Mouse (Mus musculus): Measurements from ENCODE around the gene Tnip2.
A peak's percentile ranks its signal among the peaks of the same experiment; 100 is the strongest.

Gene Tnip2

DNA sequence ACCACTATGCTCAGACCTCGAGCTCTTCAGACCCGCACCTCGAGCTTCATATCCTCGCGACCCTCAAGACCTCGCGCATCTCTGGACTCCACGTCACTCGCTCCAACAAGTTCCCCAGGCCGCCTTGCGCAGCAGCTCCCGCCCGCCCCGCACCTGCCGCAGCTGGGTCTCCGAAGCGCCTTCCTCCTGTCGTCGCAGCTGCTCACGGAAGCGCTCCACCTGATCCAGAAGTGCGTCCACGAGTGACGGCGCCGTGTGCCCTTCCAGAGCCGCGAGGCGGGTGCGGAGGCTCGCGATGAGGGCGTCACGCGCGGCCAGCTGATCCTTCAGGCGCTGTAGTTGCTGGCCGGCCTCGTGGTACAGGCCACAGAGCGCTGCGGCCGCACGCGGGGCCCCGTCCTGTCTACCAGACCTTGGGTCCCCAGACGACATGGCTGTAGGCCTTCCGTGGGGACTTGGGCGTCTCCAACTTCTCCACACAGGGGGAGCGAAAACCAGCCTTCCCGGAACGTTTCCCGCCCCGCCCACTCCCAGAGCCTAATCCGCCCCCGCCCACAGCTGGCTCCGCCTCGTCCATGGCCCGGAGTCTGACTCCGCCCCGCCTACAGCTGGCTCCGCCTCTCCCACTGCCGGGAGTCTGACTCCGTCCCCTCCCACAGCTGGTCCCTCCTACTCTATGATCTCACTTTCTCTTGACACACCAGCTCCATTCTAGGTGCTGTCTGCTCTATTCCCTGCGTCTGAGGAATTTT is at the start of gene Tnip2:
Gene Tnip2 (minus strand): TSS at position 526 of the 752 bp plus-strand sequence.
- Histone ChIP-seq H3K36me3 (ENCODE audit: control insufficient read depth, insufficient read depth, low read length, poor library complexity, severe bottlenecking) (no peaks in the 10 kb centered on the region), H3K27me3 (ENCODE audit: control insufficient read depth, insufficient read depth, low read length, poor library complexity, severe bottlenecking) (no peaks in the 10 kb centered on the region)
- DNase-seq (ENCODE audit: low read depth, low spot score) = peak; percentile 95

DNA sequence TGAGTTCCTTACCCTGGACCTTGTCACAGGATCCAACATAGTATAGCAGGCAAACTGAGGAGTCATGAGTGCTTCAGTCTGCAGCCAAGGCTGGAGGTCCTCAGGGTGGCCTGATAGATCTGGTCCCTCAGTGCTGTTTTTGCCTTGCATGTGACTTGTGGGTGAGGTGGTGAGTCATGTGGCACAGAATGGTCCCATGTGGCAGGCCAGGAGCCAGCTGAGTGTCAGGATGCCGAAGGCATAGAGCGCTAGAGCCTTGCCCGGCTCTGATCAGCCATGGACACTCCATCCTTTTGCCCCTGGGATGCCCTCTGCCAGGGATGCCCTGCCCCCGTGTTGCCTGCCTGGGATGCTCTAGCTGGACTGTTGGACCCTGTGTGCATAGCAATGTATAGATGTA is 38.0 kb upstream of the Tnip2 start:
- Histone ChIP-seq H3K27me3 (ENCODE audit: control insufficient read depth, insufficient read depth, low read length, poor library complexity, severe bottlenecking) (no peaks in the 10 kb centered on the region), H3K36me3 (ENCODE audit: control insufficient read depth, insufficient read depth, low read length, poor library complexity, severe bottlenecking) (peaks cover 17% of the 10 kb centered on the region)
- DNase-seq (ENCODE audit: low read depth, low spot score) = no peak

DNA sequence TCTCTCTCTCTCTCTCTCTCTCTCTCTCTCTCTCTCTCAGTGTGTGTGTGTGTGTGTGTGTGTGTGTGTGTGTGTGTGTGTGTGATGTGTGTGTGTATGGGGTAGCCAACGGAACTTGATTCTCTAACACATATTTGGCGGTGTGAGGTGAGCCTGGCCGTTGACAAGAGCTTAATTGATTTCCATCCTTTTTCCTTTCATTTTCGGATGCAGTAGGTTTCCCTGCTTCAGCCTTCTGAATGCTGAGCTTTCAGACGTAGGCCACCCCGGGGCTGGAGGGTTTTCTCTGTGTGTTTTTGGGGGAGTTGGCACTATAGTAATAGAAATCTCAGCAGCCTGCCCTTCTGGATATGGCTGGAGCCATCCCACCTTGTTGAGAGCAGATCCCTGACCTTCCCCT is 36.5 kb upstream of the Tnip2 start:
- no peak for DNase-seq (ENCODE audit: low read depth, low spot score)
- Histone ChIP-seq H3K36me3 (ENCODE audit: control insufficient read depth, insufficient read depth, low read length, poor library complexity, severe bottlenecking) (peaks cover 8% of the 10 kb centered on the region), H3K27me3 (ENCODE audit: control insufficient read depth, insufficient read depth, low read length, poor library complexity, severe bottlenecking) (no peaks in the 10 kb centered on the region)

DNA sequence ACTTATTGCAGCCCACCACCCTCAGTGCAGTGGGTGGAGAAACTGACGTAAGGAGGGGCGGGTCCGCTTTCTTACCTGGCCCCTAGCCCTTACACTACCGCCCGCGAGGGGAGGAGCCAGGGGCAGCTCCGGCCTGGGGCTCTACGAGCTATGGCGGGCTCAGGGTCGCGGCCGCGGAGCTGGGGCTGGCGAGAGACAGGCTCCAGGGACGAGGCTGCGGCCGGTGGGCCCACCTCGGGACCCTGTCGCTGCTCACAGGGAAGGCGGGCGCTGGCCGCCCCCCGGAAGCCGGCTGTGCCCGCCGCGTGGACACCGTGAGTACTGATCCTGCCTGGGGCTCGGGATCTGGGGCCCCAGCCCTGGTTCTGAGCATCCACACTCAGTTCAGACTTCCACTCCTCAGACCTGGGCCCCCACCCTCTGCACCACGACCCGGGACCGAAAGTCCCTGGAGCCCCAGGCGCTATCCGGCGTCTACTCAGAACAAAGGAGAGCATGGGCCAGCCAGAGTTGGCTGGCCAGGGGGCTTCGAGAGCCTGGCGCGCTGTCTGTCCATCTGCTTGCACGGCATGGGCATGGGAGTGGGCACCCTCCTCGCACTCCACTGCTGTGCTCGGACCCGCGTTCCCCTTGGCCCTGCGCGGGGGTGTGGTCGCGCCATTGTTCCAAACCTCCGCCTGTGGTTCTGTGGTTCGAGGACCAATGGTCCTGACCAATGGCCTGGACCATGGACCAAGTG is 35.9 kb upstream of the Tnip2 start:
- H3K27me3 ChIP-seq (ENCODE audit: control insufficient read depth, insufficient read depth, low read length, poor library complexity, severe bottlenecking) = no peaks in the 10 kb centered on the region
- H3K36me3 ChIP-seq (ENCODE audit: control insufficient read depth, insufficient read depth, low read length, poor library complexity, severe bottlenecking) = peaks cover 8% of the 10 kb centered on the region
- peak; percentile 17 for DNase-seq (ENCODE audit: low read depth, low spot score)

DNA sequence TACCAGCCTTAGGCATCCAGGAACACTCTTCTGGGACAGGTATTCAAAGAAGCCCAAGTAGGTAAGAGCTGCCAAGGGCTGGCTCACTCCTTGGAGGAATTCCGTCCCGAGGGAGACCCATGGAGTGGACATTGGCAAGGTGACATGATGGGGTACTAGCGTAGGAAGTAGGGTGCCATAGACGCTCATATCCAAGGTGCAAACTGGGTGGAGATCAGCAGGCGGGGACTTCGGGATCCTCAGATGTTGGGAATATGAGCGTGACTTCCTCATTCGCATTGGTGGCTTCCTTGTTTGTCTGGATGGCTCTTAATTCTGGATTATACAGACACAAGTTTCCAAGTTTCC is 35.3 kb upstream of the Tnip2 start:
- Histone ChIP-seq H3K36me3 (ENCODE audit: control insufficient read depth, insufficient read depth, low read length, poor library complexity, severe bottlenecking) (peaks cover 8% of the 10 kb centered on the region), H3K27me3 (ENCODE audit: control insufficient read depth, insufficient read depth, low read length, poor library complexity, severe bottlenecking) (no peaks in the 10 kb centered on the region)
- no peak for DNase-seq (ENCODE audit: low read depth, low spot score)

DNA sequence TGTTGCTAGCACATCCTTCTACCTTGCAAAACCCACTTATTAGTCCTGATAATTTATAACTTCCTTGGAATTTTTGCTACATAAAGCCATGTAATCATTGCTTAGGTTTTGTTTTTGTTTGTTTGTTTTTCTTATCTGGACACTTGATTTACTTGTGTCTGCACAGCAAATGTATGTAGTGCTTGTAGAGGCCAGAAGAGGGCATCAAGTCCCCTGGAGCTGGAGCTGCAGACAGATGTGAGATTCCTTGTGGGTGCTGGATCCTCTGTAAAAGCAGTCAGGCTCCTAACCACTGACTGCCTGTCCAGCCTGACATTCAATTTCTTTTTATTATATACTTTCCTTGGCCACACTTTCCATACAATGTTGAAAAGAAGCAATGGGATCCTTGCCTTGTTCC is 33.6 kb upstream of the Tnip2 start:
- Histone ChIP-seq H3K27me3 (ENCODE audit: control insufficient read depth, insufficient read depth, low read length, poor library complexity, severe bottlenecking) (no peaks in the 10 kb centered on the region), H3K36me3 (ENCODE audit: control insufficient read depth, insufficient read depth, low read length, poor library complexity, severe bottlenecking) (peaks cover 6% of the 10 kb centered on the region)
- DNase-seq (ENCODE audit: low read depth, low spot score) = peak; percentile 66

DNA sequence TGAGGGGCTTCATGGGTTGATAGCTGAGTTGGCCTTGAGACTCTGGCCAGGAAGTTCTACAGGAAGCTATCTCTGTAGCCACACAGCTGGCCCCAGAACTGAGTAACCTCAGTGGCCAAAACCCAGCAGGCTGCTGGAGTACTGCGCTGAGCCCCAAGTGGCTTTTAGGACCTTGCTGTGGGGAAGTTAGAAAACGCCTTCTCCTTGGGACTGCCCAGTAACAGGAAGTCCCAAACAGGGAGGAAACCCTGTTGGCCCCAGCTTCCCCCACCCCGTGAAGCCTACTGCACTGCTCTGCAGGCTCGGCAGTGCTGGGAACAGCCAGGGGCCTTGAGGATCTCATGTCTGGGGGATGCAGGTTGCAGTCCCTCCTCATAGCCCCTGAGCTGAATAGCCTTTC is 29.3 kb upstream of the Tnip2 start:
- Histone ChIP-seq H3K36me3 (ENCODE audit: control insufficient read depth, insufficient read depth, low read length, poor library complexity, severe bottlenecking) (peaks cover 2% of the 10 kb centered on the region), H3K27me3 (ENCODE audit: control insufficient read depth, insufficient read depth, low read length, poor library complexity, severe bottlenecking) (no peaks in the 10 kb centered on the region)
- peak; percentile 59 for DNase-seq (ENCODE audit: low read depth, low spot score)

DNA sequence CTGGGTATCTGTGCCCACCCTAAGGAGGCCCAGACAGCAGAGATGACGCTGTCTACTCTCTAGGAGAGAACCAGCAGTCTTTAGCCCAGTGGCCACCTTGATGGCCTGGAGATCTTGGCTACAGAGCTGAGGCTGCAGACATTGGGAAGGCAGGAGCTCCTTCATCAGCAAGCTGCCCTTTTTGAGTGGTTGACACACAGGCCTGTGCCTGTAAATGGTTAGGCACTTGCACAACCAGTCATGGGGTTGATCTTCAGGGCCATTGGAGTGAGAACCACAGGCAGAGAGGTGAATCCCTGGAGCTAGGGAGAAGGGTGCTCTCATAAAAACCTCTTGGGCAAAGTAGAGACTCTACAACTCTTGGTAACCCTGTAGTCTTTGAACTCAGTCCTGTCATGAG is 28.4 kb upstream of the Tnip2 start:
- Histone ChIP-seq H3K36me3 (ENCODE audit: control insufficient read depth, insufficient read depth, low read length, poor library complexity, severe bottlenecking) (no peaks in the 10 kb centered on the region; the same call in none of the 2 replicates), H3K27me3 (ENCODE audit: control insufficient read depth, insufficient read depth, low read length, poor library complexity, severe bottlenecking) (no peaks in the 10 kb centered on the region)
- no peak for DNase-seq (ENCODE audit: low read depth, low spot score)

DNA sequence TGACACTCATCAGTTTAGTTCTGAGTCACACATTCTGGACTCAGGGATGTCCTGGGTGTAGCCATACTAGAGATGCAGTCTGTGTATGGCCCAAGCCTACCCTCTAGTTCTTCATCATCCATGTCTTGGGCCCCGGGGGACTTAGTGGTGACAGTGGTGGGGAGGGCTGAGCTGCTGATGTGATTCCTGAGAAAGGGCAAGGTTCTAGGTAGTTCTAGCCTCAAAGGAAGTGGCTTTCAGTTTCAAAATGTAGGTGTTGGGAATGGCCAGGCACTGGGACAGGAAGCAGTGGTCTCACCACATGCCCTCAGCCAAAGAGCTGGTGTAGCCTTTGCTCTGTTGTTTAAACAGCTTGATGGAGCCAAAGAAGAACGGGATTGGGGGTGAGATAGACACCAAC is 25.3 kb upstream of the Tnip2 start:
- H3K36me3 ChIP-seq (ENCODE audit: control insufficient read depth, insufficient read depth, low read length, poor library complexity, severe bottlenecking) = no peaks in the 10 kb centered on the region; the same call in 1 of the 2 replicates
- DNase-seq (ENCODE audit: low read depth, low spot score) = peak; percentile 47
- no peaks in the 10 kb centered on the region for H3K27me3 ChIP-seq (ENCODE audit: control insufficient read depth, insufficient read depth, low read length, poor library complexity, severe bottlenecking)

DNA sequence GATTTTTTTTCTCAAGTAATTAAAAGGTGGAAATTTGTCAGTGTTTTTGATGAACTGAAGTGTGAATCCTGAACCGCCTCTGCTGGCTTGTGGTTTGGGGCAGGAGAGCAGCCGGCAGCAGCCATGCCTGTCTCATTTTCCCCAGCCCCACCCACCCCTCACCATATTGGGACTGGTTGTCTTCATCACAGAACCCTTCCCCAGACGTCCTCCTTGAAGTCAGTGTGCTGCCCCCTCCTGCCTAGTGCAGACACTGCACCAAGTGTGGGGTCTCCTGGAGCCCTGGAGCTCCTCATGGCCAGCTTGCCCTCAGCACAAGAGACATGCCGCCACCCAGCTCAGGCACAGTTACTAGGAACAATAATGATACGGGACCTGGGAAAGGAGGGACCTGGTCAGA is 24.7 kb upstream of the Tnip2 start:
- H3K27me3 ChIP-seq (ENCODE audit: control insufficient read depth, insufficient read depth, low read length, poor library complexity, severe bottlenecking) = no peaks in the 10 kb centered on the region
- H3K36me3 ChIP-seq (ENCODE audit: control insufficient read depth, insufficient read depth, low read length, poor library complexity, severe bottlenecking) = peaks cover 2% of the 10 kb centered on the region; the same call in 1 of the 2 replicates
- DNase-seq (ENCODE audit: low read depth, low spot score) = peak; percentile 88

DNA sequence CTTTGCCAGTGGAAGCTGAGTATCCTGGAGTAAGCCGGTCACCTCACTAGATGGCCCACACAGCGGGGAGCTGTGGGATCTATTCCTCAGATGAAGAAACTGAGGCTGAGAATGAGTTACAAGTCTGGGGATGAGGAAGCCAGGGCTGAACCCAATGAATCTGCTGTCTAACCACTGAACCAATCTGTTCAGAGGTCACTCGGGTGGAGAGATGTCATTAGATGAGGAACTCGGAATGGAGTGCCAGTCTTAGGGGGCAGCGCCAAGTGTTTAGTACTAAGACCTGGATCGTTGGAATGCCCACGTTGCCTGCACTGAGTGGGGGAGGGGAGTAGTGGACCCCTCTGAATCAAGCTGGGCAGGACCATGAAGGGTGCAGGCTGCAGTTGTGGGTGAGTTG is 24.3 kb upstream of the Tnip2 start:
- DNase-seq (ENCODE audit: low read depth, low spot score) = no peak
- no peaks in the 10 kb centered on the region for H3K27me3 ChIP-seq (ENCODE audit: control insufficient read depth, insufficient read depth, low read length, poor library complexity, severe bottlenecking)
- H3K36me3 ChIP-seq (ENCODE audit: control insufficient read depth, insufficient read depth, low read length, poor library complexity, severe bottlenecking) = peaks cover 4% of the 10 kb centered on the region; the same call in 1 of the 2 replicates

DNA sequence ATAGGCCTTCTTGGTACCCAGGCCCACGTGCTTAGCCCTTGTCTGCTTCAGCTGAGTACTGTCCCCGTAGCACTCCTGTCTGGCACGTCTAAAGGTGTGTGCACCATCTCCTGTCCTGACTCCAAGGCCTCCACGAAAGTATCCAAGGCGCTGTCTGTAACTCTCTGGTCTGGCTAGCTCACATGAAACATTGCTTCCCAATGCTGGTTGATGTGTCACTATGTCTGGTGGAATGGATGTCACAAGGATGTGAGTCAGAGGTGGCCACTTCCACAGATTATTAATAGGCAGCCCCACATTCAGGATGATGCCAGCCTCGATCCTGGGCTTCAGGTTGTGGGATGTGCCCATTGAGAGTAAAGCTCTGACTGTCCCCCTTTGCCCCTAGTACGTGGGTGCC is 22.0 kb upstream of the Tnip2 start:
- Histone ChIP-seq H3K36me3 (ENCODE audit: control insufficient read depth, insufficient read depth, low read length, poor library complexity, severe bottlenecking) (peaks cover 4% of the 10 kb centered on the region), H3K27me3 (ENCODE audit: control insufficient read depth, insufficient read depth, low read length, poor library complexity, severe bottlenecking) (no peaks in the 10 kb centered on the region)
- DNase-seq (ENCODE audit: low read depth, low spot score) = no peak

DNA sequence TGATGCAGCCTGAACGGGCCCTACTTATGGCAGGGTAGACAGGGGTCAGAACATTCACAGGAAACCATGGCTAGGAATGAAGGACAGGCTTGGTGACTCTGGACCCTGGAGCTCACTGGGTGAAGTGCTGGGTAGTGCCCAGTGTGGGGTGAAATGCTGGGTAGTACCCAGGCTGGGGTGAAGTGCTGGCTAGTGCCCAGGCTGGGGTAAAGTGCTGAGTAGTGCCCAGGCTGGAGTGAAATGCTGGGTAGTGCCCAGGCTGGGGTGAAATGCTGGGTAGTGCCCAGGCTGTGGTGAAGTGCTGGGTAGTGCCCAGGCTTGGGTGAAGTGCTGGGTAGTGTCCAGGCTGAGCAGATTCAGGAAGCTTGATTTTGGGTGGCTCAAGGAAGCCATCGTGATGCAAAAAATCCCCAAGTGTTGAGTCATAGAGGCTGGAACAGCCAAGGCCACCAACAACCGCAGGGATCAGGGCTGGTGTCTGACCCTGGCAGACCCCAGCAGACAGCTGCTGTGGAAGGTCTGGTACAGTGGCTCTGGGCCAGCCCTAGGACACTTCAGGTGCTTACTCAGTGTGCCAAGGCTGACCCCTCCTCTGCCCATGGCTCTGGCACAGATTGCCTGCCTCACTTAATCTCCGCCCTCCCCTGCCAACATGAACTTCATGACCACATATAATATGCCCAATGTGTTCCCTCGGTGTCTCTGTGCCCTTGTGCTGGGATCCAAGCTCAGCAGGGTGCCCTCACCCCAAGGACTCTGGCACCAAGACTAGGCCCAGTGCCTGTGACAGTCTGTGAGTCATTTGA is 21.2 kb upstream of the Tnip2 start:
- DNase-seq (ENCODE audit: low read depth, low spot score) = no peak
- H3K36me3 ChIP-seq (ENCODE audit: control insufficient read depth, insufficient read depth, low read length, poor library complexity, severe bottlenecking) = peaks cover 4% of the 10 kb centered on the region

DNA sequence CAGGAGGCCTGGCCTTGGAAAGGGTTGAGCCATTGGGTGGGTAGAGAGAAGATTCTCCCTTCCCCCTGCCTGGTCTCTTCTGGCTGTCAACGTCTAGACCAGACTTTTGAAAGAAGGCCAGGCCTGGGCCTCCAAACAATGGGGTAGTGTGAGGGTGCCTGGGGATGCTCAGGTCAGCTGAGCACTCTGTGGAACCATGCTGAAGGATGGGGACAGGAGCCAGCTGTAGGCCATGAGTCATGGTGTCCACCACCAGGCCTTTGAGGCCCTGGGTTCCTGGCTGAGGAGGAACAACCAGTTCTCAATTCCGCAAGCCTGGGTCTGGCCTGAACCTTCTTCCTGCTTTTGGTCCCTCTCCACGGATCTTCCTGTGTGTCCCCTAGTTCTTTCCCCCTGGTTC is 20.0 kb upstream of the Tnip2 start:
- Histone ChIP-seq H3K36me3 (ENCODE audit: control insufficient read depth, insufficient read depth, low read length, poor library complexity, severe bottlenecking) (peaks cover 4% of the 10 kb centered on the region), H3K27me3 (ENCODE audit: control insufficient read depth, insufficient read depth, low read length, poor library complexity, severe bottlenecking) (no peaks in the 10 kb centered on the region)
- DNase-seq (ENCODE audit: low read depth, low spot score) = no peak

More for the DNA sequence above, 21.2 kb upstream of the Tnip2 start:
- H3K27me3 ChIP-seq (ENCODE audit: control insufficient read depth, insufficient read depth, low read length, poor library complexity, severe bottlenecking) = no peaks in the 10 kb centered on the region

DNA sequence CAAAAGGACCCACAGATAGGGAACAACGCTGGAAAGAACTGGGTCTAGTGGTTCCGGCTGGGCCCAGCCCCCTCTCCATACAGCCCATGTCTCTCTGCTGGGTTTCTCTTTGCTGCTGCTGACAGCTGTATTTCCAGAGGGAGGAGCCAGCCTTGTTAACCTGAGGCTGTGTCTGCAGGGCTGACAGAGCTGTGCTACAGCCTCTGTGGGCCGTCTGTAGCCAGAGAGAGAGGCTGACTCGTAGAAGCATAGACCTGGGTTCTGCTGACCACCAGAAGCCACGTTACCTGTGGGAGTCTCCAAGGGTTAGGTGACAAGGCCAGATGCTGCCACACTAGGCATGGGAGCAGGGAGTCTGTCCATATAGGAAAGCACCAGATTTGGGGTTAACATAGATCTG is 19.3 kb upstream of the Tnip2 start:
- peaks cover 4% of the 10 kb centered on the region for H3K36me3 ChIP-seq (ENCODE audit: control insufficient read depth, insufficient read depth, low read length, poor library complexity, severe bottlenecking)
- H3K27me3 ChIP-seq (ENCODE audit: control insufficient read depth, insufficient read depth, low read length, poor library complexity, severe bottlenecking) = no peaks in the 10 kb centered on the region
- DNase-seq (ENCODE audit: low read depth, low spot score) = no peak
